Mouse (Mus musculus) stomach, embryonic 16.5 days (tissue): Measurements from ENCODE around the gene Gm20605. TPM values are rescaled to one million over a fixed set of nuclear protein-coding genes. Genes with fewer than 3 reads are reported as not detected.
A peak's percentile ranks its signal among the peaks of the same experiment; 100 is the strongest.
"Not testable (repeated sequence)": the region's sequence is repeated elsewhere in the genome, so short reads cannot be mapped to it uniquely, and the experiment has no call there.

Experiments used
- ATAC-seq: fragments of 200-750 bp; cut with Nextera tagmentation; 2 replicates; pipeline ENCODE4 v1.8.0; 2017; ENCODE audit warnings: moderate number of reproducible peaks, moderate TSS enrichment; ENCODE audit not compliant: insufficient read depth, low FRiP score
- H3K27ac ChIP-seq: fragments of 300-500 bp; sonication (generic); 2 replicates; pipeline ENCODE4 v1.5.1; 2014; ENCODE audit warnings: low read length
- H3K27me3 ChIP-seq: fragments of 300-500 bp; sonication (generic); 2 replicates; pipeline ENCODE4 v1.6.1; 2014; ENCODE audit warnings: low read length, control low read depth, mixed read lengths; ENCODE audit not compliant: control insufficient read depth, insufficient read depth
- H3K36me3 ChIP-seq: fragments of 300-500 bp; sonication (generic); 2 replicates; pipeline ENCODE4 v1.6.1; 2014; ENCODE audit warnings: low read length; ENCODE audit not compliant: control insufficient read depth, insufficient read depth
- H3K4me1 ChIP-seq: fragments of 300-500 bp; sonication (generic); 2 replicates; pipeline ENCODE4 v1.6.1; 2014; ENCODE audit warnings: low read length, control low read depth, mixed read lengths; ENCODE audit not compliant: control insufficient read depth, insufficient read depth
- H3K4me2 ChIP-seq: fragments of 300-500 bp; sonication (generic); 2 replicates; pipeline ENCODE4 v1.6.1; 2014; ENCODE audit warnings: low read depth, low read length, mixed read lengths
- H3K4me3 ChIP-seq: fragments of 300-500 bp; sonication (generic); replicated peaks from 2 replicates; pipeline ENCODE4 v1.5.1; 2014; ENCODE audit warnings: mild to moderate bottlenecking, low read length
- H3K9ac ChIP-seq: fragments of 300-500 bp; sonication (generic); 2 replicates; pipeline ENCODE4 v1.6.1; 2014; ENCODE audit warnings: low read length
- H3K9me3 ChIP-seq: fragments of 300-500 bp; sonication (generic); replicated peaks from 2 replicates; pipeline ENCODE4 v1.6.1; 2016; ENCODE audit warnings: low read length, control low read depth; ENCODE audit not compliant: control insufficient read depth
- WGBS: fragments of 180-500 bp; shearing (Covaris S2); extraction: QIAGEN DNeasy Blood & Tissue Kit; methylation state at CpG from one replicate; pipeline ENCODE4 v1.1.7; 2014; 5-methylcytosine and 5-hydroxymethylcytosine counted together
- polyA plus RNA-seq: library from polyadenylated mRNA; unstranded; fragments of >200 nt; fragmentation: Nextera tagmentation; extraction: Ambion mirVana; gene quantifications from 2 replicates; pipeline ENCODE4 v1.2.1, GENCODE M21; 2015

Gene Gm20605
- polyA plus RNA-seq, 1 experiment from 2014 or later = 9.4 TPM

DNA sequence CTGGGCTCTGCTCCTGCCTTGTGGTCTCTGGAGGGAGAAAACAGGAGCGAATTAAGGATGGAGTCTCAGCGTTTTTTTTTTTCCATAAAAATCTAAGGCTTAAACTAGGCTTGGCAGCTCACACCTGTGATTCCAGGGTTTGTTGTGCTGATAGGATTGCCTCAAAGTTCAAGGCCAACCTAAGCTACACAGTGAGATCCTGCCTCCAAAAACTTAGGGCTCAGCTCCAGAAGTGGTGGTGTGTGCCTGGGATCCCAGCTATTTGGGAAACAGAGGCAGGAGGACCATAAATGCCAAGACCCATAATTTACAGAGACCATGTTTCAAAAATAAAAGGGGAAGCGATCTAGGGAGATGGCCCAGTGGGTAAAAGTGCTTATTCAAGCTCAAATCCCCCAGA, 19.7 kb upstream of the Gm20605 start:
- H3K4me3 ChIP-seq = no peak overlapping the region
- WGBS = 65% methylated on average over 3 of the region's 3 CpGs
- H3K9ac ChIP-seq = no peak overlapping the region
- H3K36me3 ChIP-seq = no peaks in the 10 kb centered on the region
- H3K4me1 ChIP-seq = peaks cover 50% of the 10 kb centered on the region
- no peaks in the 10 kb centered on the region for H3K27me3 ChIP-seq
- no peaks in the 10 kb centered on the region for H3K9me3 ChIP-seq
- no peak overlapping the region; the same call in 1 of the 2 replicates for H3K27ac ChIP-seq
- peak overlapping the region; percentile 54; the same call in 1 of the 2 replicates for H3K4me2 ChIP-seq
- no peak for ATAC-seq

GRCm38 (mm10) chr5:137610056-137610455, 18.9 kb upstream of the Gm20605 start:
- Histone ChIP-seq H3K27ac (peak overlapping the region; percentile 95; the same call in 1 of the 2 replicates), H3K4me2 (peak overlapping the region; percentile 54), H3K9ac (peak overlapping the region; percentile 71), H3K36me3 (no peaks in the 10 kb centered on the region), H3K4me3 (peak overlapping the region; percentile 48), H3K4me1 (peaks cover 50% of the 10 kb centered on the region), H3K27me3 (no peaks in the 10 kb centered on the region), H3K9me3 (no peaks in the 10 kb centered on the region)
- 63% methylated on average over 4 of the region's 4 CpGs for WGBS
- ATAC-seq = no peak

GRCm38 (mm10) chr5:137610548-137611244, 18.3 kb upstream of the Gm20605 start:
- Histone ChIP-seq H3K36me3 (no peaks in the 10 kb centered on the region), H3K4me2 (peak overlapping the region; percentile 54), H3K27me3 (no peaks in the 10 kb centered on the region), H3K9me3 (no peaks in the 10 kb centered on the region), H3K4me3 (peak overlapping the region; percentile 48), H3K4me1 (peaks cover 50% of the 10 kb centered on the region), H3K9ac (peak overlapping the region; percentile 71), H3K27ac (peak overlapping the region; percentile 95)
- 19% methylated on average over 12 of the region's 12 CpGs for WGBS
- ATAC-seq = peak; percentile 35; the same call in 1 of the 2 replicates

DNA sequence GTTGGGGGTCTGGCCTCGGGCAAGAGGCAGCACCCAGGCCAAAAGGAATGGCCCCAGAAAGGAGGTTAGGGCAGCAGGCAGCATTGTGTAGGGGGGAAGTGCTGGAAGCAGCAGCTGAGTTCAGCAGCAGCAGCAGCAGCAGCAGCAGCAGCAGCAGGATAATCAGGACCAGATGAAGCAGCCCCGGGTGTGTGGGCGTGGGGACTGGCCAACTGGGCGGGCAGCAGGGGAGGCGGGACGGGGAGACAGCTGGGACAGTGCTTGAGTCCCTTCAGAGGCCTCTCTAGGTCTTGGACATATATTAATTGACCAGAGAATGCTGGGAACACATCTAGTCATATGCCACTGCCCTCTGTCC, 17.8 kb upstream of the Gm20605 start:
- no peaks in the 10 kb centered on the region for H3K9me3 ChIP-seq
- peak overlapping the region; percentile 95 for H3K27ac ChIP-seq
- H3K4me1 ChIP-seq = peaks cover 50% of the 10 kb centered on the region
- no peaks in the 10 kb centered on the region for H3K27me3 ChIP-seq
- 12% methylated on average over 6 of the region's 6 CpGs for WGBS
- peak; percentile 65; the same call in 1 of the 2 replicates for ATAC-seq
- peak overlapping the region; percentile 71 for H3K9ac ChIP-seq
- peak overlapping the region; percentile 48 for H3K4me3 ChIP-seq
- H3K36me3 ChIP-seq = no peaks in the 10 kb centered on the region
- peak overlapping the region; percentile 54 for H3K4me2 ChIP-seq

DNA sequence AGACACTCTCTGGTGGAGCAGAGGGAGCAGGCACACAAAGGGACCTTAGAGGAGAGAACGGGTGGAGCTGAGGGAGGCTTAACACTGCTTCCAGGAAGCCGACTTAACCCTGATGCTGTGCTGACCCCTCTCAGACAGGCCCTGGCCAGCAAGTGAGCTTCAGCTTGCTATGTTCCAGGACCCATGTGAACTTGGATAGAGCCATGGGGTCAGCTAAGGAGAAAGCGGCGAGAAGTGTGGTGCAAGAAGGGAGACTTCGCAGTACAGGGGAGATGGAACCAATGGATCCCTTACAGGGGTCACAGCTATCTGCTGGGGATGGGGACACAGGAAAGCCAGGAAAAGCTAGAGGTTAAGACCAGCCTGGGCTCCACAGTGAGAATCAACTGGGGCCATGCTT, 15.9 kb upstream of the Gm20605 start:
- WGBS = 72% methylated on average over 5 of the region's 5 CpGs
- no peak for ATAC-seq
- H3K27me3 ChIP-seq = no peaks in the 10 kb centered on the region
- H3K9ac ChIP-seq = peak overlapping the region; percentile 6
- H3K4me3 ChIP-seq = no peak overlapping the region
- H3K9me3 ChIP-seq = no peaks in the 10 kb centered on the region
- H3K4me1 ChIP-seq = peaks cover 48% of the 10 kb centered on the region
- no peaks in the 10 kb centered on the region for H3K36me3 ChIP-seq
- H3K4me2 ChIP-seq = no peak overlapping the region
- H3K27ac ChIP-seq = peak overlapping the region; percentile 95

DNA sequence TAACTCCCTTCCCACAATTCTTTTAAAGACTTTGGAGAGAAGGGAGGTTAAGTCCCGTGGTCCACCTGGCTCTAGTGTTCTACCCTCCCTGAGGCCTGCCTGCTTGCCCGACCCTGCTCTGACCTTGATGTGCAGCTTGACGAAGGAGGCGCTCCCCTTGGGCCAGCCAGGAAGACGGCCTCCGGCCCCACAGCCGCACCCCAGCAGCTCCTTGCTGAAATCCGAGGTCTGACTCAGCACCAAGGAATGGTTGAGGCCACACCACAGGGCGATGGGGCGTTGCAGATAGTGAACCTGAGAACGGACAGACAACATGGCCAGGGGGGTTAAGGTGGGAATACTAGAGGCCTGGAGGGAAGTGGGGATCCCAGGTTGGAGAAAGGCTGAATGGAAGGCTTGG, 15.4 kb upstream of the Gm20605 start, which contains the start of gene Pcolce:
TSS of gene Pcolce (minus strand) at position 235 of the 400 bp plus-strand sequence.
- WGBS = 35% methylated on average over 11 of the region's 11 CpGs
- Histone ChIP-seq H3K9ac (peak within 1 kb of the TSS; percentile 6), H3K27me3 (no peaks in the 10 kb centered on the region), H3K36me3 (no peaks in the 10 kb centered on the region), H3K4me3 (no peak within 1 kb of the TSS), H3K27ac (peak within 1 kb of the TSS; percentile 95), H3K4me1 (peaks cover 43% of the 10 kb centered on the region), H3K9me3 (no peaks in the 10 kb centered on the region), H3K4me2 (no peak within 1 kb of the TSS)
- peak; percentile 75; the same call in 1 of the 2 replicates for ATAC-seq

DNA sequence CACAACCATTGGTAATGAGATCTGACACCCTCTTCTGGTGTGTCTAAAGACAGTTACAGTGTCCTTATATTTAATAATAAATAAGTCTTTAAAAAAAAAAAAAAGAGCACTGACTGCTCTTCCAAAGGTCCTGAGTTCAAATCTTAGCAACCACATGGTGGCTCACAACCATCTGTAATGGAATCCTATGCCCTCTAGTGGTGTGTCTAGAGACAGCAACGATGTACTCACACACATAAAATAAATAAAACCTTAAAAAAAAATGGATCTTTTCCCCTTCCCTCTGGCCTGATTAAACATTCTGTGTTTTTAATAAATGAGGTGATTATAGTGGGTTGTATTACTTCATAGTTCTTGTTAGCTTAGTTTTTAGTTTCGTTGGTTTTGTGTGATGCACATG, 14.1 kb upstream of the Gm20605 start:
- H3K4me3 ChIP-seq, H3K27me3 ChIP-seq, H3K36me3 ChIP-seq, H3K27ac ChIP-seq, H3K9me3 ChIP-seq, ATAC-seq, H3K4me2 ChIP-seq, H3K9ac ChIP-seq: not testable (repeated sequence)
- 77% methylated on average over 2 of the region's 2 CpGs for WGBS
- peaks cover 33% of the 10 kb centered on the region for H3K4me1 ChIP-seq

GRCm38 (mm10) chr5:137615347-137615746, 13.6 kb upstream of the Gm20605 start:
- ATAC-seq = no peak
- H3K36me3 ChIP-seq = no peaks in the 10 kb centered on the region
- no peak overlapping the region for H3K4me2 ChIP-seq
- 73% methylated on average over 7 of the region's 7 CpGs for WGBS
- no peaks in the 10 kb centered on the region for H3K27me3 ChIP-seq
- H3K9ac ChIP-seq = no peak overlapping the region
- no peaks in the 10 kb centered on the region for H3K9me3 ChIP-seq
- no peak overlapping the region; the same call in 1 of the 2 replicates for H3K27ac ChIP-seq
- H3K4me1 ChIP-seq = peaks cover 29% of the 10 kb centered on the region
- no peak overlapping the region for H3K4me3 ChIP-seq

- WGBS = 74% methylated on average over 11 of the region's 11 CpGs
- peak overlapping the region; percentile 29; the same call in 1 of the 2 replicates for H3K9ac ChIP-seq
- peaks cover 8% of the 10 kb centered on the region; the same call in 1 of the 2 replicates for H3K4me1 ChIP-seq
- ATAC-seq = no peak
- H3K4me2 ChIP-seq = no peak overlapping the region
- no peaks in the 10 kb centered on the region for H3K9me3 ChIP-seq
- no peaks in the 10 kb centered on the region for H3K27me3 ChIP-seq
- H3K27ac ChIP-seq = no peak overlapping the region
- H3K36me3 ChIP-seq = no peaks in the 10 kb centered on the region
- no peak overlapping the region for H3K4me3 ChIP-seq
Measured at GRCm38 (mm10) chr5:137623937-137624530, 4.9 kb upstream of the Gm20605 start.
